Mouse (Mus musculus) gastrocnemius, adult 18-20 months (tissue): Measurements from ENCODE around the gene Mlana. TPM values are rescaled to one million over a fixed set of nuclear protein-coding genes. Genes with fewer than 3 reads are reported as not detected.

Experiments
- DNase-seq: peaks from one replicate; pipeline ENCODE4 v3.0.0; 2021; ENCODE audit warnings: low spot score
- total RNA-seq, 2 experiments: library from RNA; stranded (reverse); gene quantifications; 2 replicates each; pipeline ENCODE4 v1.2.3; 2021

Gene Mlana
- total RNA-seq, 2 experiments from 2014 or later = not detected

- no peak for DNase-seq
These were observed 53.4 kb downstream of the Mlana start for GRCm38 (mm10) chr19:29750994-29751393.

GRCm38 (mm10) chr19:29753939-29754338, 56.3 kb downstream of the Mlana start:
- no peak for DNase-seq

Other genes with a start within 250 kb of the Mlana start
- 10 to 100 TPM; 25.6 to 28.0 TPM for gene Ric1, start 175.5 kb upstream of the Mlana start, total RNA-seq
- gene Ermp1, start 49.4 kb upstream of the Mlana start, total RNA-seq = 1 to 10 TPM; 8.0 to 8.2 TPM
- gene 9930021J03Rik, start 108.2 kb downstream of the Mlana start, total RNA-seq = 10 to 100 TPM; 11.6 to 13.7 TPM
- 10 to 100 TPM; 10.0 to 11.6 TPM for gene Ranbp6, start 115.2 kb downstream of the Mlana start, total RNA-seq
- gene Il33, start 227.3 kb downstream of the Mlana start, total RNA-seq = 1 to 10 TPM; 3.8 to 8.0 TPM